Mouse (Mus musculus) G1E (cell line): ENCODE measurements around the gene Cacnb4. TPM values are rescaled to one million over a fixed set of nuclear protein-coding genes. Genes with fewer than 3 reads are reported as not detected.

Experiments
- ATAC-seq: 2 replicates; pipeline ENCODE4 v1.8.0; 2016; ENCODE audit warnings: mild to moderate bottlenecking; ENCODE audit not compliant: insufficient number of reproducible peaks, poor library complexity, low FRiP score, severe bottlenecking; ENCODE audit errors: extremely low read depth
- DNase-seq: peaks from one replicate; pipeline ENCODE4 v3.0.0; 2012; ENCODE audit warnings: low spot score
- H3K27me3 ChIP-seq: 2 replicates; pipeline ENCODE4 v1.6.1; 2012; ENCODE audit warnings: mild to moderate bottlenecking, low read length, inconsistent platforms; ENCODE audit not compliant: insufficient read depth
- H3K36me3 ChIP-seq: replicated peaks from 2 replicates; pipeline ENCODE3; 2012; ENCODE audit warnings: mild to moderate bottlenecking, inconsistent platforms
- H3K4me1 ChIP-seq: 2 replicates; pipeline ENCODE4 v1.6.1; 2012; ENCODE audit warnings: low read depth, low read length, inconsistent platforms, mixed read lengths; ENCODE audit not compliant: insufficient read depth
- H3K4me3 ChIP-seq: 2 replicates; pipeline ENCODE4 v1.5.1; 2012; ENCODE audit warnings: low read depth, mild to moderate bottlenecking, inconsistent platforms, low read length, moderate library complexity, mixed read lengths
- H3K9me3 ChIP-seq: replicated peaks from 2 replicates; pipeline ENCODE4 v1.6.1; 2012; ENCODE audit warnings: inconsistent platforms
- CTCF ChIP-seq: IDR thresholded peaks from 2 replicates; pipeline ENCODE4 v1.5.1; 2012; ENCODE audit warnings: low read depth, low read length, inconsistent platforms, mixed read lengths
- GATA1 ChIP-seq: IDR thresholded peaks from 2 replicates; pipeline ENCODE4 v1.6.1; 2012; ENCODE audit warnings: borderline replicate concordance, low read length, inconsistent platforms, mixed read lengths
- GATA2 ChIP-seq: IDR thresholded peaks from 2 replicates; pipeline ENCODE4 v1.6.1; 2012; ENCODE audit warnings: low read depth, low read length, inconsistent platforms, borderline replicate concordance
- POLR2AphosphoS5 ChIP-seq: IDR thresholded peaks from 2 replicates; pipeline ENCODE4 v1.6.1; 2012; ENCODE audit warnings: low read depth, low read length, inconsistent platforms; ENCODE audit not compliant: insufficient replicate concordance
- TAL1 ChIP-seq: conservative IDR thresholded peaks from 2 replicates; pipeline ENCODE4 v1.6.1; 2012; ENCODE audit warnings: low read depth, low read length, inconsistent platforms, mixed read lengths
- polyA plus RNA-seq: library from polyadenylated mRNA; stranded (reverse); fragments of >175 nt; gene quantifications from 2 replicates; pipeline ENCODE4 v1.2.3, GENCODE M21; 2012
- total RNA-seq, 2 experiments: library from RNA; stranded (forward) in 1 of 2; stranded (reverse) in 1 of 2; fragments of 200-1000 nt in 1 of 2; fragments of >200 nt in 1 of 2; fragmentation: Nextera tagmentation in 1 of 2; gene quantifications; 2 replicates each; pipeline ENCODE4 v1.2.3; 2014 to 2017

The Cacnb4 gene
- total and polyA plus RNA-seq, 3 experiments: 0.01 to 0.15 (median 0.11) TPM

- ATAC-seq (no peak), DNase-seq (no peak)
- no peaks in the 10 kb centered on the region for H3K27me3 ChIP-seq
- TF ChIP-seq GATA2 (no peak), GATA1 (no peak), TAL1 (no peak), POLR2AphosphoS5 (no peak), CTCF (no peak)
- H3K36me3 ChIP-seq: no peaks in the 10 kb centered on the region
- H3K4me1 ChIP-seq: no peaks in the 10 kb centered on the region
- H3K4me3 ChIP-seq: no peak overlapping the region
- H3K9me3 ChIP-seq: no peaks in the 10 kb centered on the region
Observed at GRCm38 (mm10) chr2:52560266-52560665, 116.4 kb downstream of the Cacnb4 start.

- no peaks in the 10 kb centered on the region for H3K4me1 ChIP-seq
- ATAC-seq (no peak), DNase-seq (no peak)
- H3K4me3 ChIP-seq: no peak overlapping the region
- H3K27me3 ChIP-seq: no peaks in the 10 kb centered on the region
- H3K36me3 ChIP-seq: no peaks in the 10 kb centered on the region
- no peaks in the 10 kb centered on the region; the same call in 1 of the 2 replicates for H3K9me3 ChIP-seq
- TF ChIP-seq CTCF: no peak
- no peak for TF ChIP-seq TAL1
Observed at GRCm38 (mm10) chr2:52558411-52558810, 118.2 kb downstream of the Cacnb4 start.

DNA sequence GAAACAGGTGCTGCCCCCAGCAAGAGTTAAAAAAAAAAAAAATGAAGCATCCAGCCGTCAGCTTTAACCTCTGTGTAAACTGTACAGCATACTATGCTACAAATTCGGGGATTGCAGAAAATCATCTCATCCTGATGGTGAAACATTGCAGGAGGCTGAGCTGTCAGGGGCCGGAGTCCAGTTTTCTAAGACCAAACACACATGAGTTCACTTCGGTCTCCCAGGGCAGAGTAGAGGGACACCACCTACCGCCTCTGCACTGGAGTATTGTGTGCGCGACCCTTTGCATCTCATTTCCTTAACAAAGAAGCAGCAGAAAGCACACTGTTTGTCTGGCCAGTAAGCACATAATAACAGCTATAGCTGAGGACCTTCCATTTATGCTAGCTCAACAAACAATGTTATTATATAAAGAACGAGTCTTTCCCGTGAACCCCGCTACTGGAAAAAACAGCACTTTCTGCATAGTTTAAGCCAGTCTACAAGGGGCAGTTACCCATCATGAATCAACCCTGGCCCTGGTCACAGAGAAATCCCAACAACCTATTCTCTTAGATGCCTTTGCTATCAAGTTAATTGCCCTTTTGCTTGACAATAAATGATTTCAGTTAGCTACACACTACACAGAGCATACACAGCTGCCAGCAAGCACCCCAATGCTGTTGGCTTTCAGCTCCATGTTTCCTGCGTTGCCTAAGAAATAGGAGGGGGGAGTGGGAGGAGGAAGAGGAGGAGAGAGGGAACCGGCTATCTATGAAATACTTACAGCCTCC lies 118.9 kb downstream of the Cacnb4 start:
- no peaks in the 10 kb centered on the region for H3K36me3 ChIP-seq
- H3K4me1 ChIP-seq: no peaks in the 10 kb centered on the region
- H3K9me3 ChIP-seq: no peaks in the 10 kb centered on the region; the same call in 1 of the 2 replicates
- no peak overlapping the region for H3K4me3 ChIP-seq
- DNase-seq: no peak
- TF ChIP-seq TAL1 (no peak), CTCF (no peak), GATA1 (no peak), POLR2AphosphoS5 (no peak), GATA2 (no peak)
- ATAC-seq: no peak
- H3K27me3 ChIP-seq: no peaks in the 10 kb centered on the region

- no peak overlapping the region for H3K4me3 ChIP-seq
- no peak for TF ChIP-seq GATA2
- no peak for TF ChIP-seq GATA1
- no peak for TF ChIP-seq POLR2AphosphoS5
- no peak for TF ChIP-seq CTCF
- TF ChIP-seq TAL1: no peak
- no peaks in the 10 kb centered on the region for H3K27me3 ChIP-seq
- ATAC-seq (no peak), DNase-seq (no peak)
- no peaks in the 10 kb centered on the region for H3K4me1 ChIP-seq
- H3K36me3 ChIP-seq: no peaks in the 10 kb centered on the region
- H3K9me3 ChIP-seq: no peaks in the 10 kb centered on the region; the same call in 1 of the 2 replicates
Observed at GRCm38 (mm10) chr2:52556961-52557326, 119.7 kb downstream of the Cacnb4 start.

- Histone ChIP-seq H3K27me3 (no peaks in the 10 kb centered on the region), H3K9me3 (no peaks in the 10 kb centered on the region; the same call in 1 of the 2 replicates), H3K4me1 (no peaks in the 10 kb centered on the region), H3K4me3 (no peak overlapping the region), H3K36me3 (no peaks in the 10 kb centered on the region)
- ATAC-seq (no peak), DNase-seq (no peak)
- TF ChIP-seq GATA1 (no peak), CTCF (no peak), GATA2 (no peak), POLR2AphosphoS5 (no peak), TAL1 (no peak)
Observed at GRCm38 (mm10) chr2:52556298-52556960, 120.2 kb downstream of the Cacnb4 start.

GRCm38 (mm10) chr2:52548401-52548800 lies 128.2 kb downstream of the Cacnb4 start:
- Histone ChIP-seq H3K36me3 (no peaks in the 10 kb centered on the region), H3K27me3 (no peaks in the 10 kb centered on the region), H3K4me3 (no peak overlapping the region), H3K9me3 (no peaks in the 10 kb centered on the region; the same call in 1 of the 2 replicates), H3K4me1 (no peaks in the 10 kb centered on the region)
- ATAC-seq: no peak
- no peak for DNase-seq
- TF ChIP-seq GATA2: no peak
- TF ChIP-seq GATA1: no peak
- TF ChIP-seq CTCF: no peak
- TF ChIP-seq TAL1: no peak
- no peak for TF ChIP-seq POLR2AphosphoS5
